Mouse (Mus musculus) bone marrow macrophage, adult 2 months (primary cell): ENCODE measurements around the gene Card19.

ENCODE experiments used
- CTCF ChIP-seq: IDR thresholded peaks from 2 replicates; pipeline ENCODE4 v1.5.1; 2012; ENCODE audit warnings: low read depth, mild to moderate bottlenecking, low read length, moderate library complexity
- POLR2A ChIP-seq: IDR thresholded peaks from 2 replicates; pipeline ENCODE4 v1.6.1; 2012; ENCODE audit warnings: mild to moderate bottlenecking, low read depth, low read length, borderline replicate concordance

DNA sequence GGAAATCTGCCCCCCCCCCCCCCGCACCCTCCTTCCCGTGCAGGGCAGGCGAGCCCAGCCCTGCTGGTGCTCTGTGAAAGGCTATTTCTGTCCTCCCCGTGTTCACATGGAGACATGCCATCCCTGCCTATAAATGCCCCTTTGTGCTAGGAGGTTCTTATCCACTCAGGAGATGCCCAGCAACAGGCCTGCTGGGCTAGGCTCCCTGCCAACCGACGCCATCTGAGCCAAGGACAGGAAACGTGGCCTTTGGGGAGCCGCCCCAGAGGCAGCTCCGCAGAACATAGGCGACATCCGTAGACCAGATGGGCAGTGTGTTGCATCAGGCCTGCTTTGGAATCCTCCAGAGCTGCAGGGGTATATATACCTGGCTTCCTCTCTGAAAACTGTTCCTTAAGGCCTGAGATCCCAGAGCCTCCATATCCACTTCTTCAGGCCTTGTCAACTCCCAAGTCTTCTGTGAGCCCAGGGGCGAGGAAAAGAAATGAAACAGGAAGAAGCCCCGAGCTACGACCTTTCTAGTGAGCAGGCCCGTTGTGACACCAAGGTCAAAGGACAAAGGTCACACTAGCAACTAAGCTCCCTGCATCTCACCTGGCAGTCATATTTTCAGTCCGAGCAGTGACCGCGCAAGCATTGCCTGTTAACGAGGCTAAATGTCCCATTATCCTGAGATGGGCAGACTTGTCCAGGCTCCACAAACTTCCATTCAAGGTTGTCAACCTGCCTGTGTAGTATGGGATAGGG, 36.8 kb downstream of the Card19 start:
- TF ChIP-seq POLR2A (no peak), CTCF (no peak)
